Mouse (Mus musculus) liver, embryonic 14.5 days (tissue): ENCODE results near the gene Zfp275. TPM values are rescaled to one million over a fixed set of nuclear protein-coding genes. Genes with fewer than 3 reads are reported as not detected.
A peak's percentile ranks its signal among the peaks of the same experiment; 100 is the strongest.

ENCODE experiments used
- ATAC-seq: fragments of 200-750 bp; cut with Nextera tagmentation; 2 replicates; pipeline ENCODE4 v1.8.0; 2017; ENCODE audit warnings: moderate number of reproducible peaks, mild to moderate bottlenecking, moderate library complexity; ENCODE audit not compliant: insufficient read depth
- DNase-seq, 3 experiments: peaks; one replicate each; pipeline ENCODE4 v3.0.0-alpha.2; 2012 to 2013; ENCODE audit warnings: low read depth in 3 of 3, low spot score in 3 of 3
- H3K27ac ChIP-seq: fragments of 300-500 bp; sonication (generic); 2 replicates; pipeline ENCODE4 v1.5.1; 2014; ENCODE audit warnings: moderate library complexity, mild to moderate bottlenecking, control low read depth, inconsistent platforms
- H3K27me3 ChIP-seq: fragments of 300-500 bp; sonication (generic); 2 replicates; pipeline ENCODE4 v1.6.1; 2014; ENCODE audit warnings: mild to moderate bottlenecking, low read length, moderate library complexity; ENCODE audit not compliant: control insufficient read depth, insufficient read depth
- H3K36me3 ChIP-seq: fragments of 300-500 bp; sonication (generic); replicated peaks from 2 replicates; pipeline ENCODE4 v1.6.1; 2014; ENCODE audit warnings: low read depth; ENCODE audit not compliant: control insufficient read depth, insufficient read depth
- H3K4me1 ChIP-seq, 2 experiments: fragments of 200-500 bp in 1 of 2; fragments of 300-500 bp in 1 of 2; sonication (generic) in 1 of 2; replicated peaks; 2 replicates each; pipeline ENCODE4 v1.6.1; 2012 to 2014; ENCODE audit warnings: antibody characterized with exemption in 1 of 2, inconsistent platforms in 1 of 2, low read length in 1 of 2; ENCODE audit not compliant: control insufficient read depth in 2 of 2, insufficient read depth in 2 of 2
- H3K4me2 ChIP-seq: fragments of 300-500 bp; sonication (generic); 2 replicates; pipeline ENCODE4 v1.6.1; 2014; ENCODE audit warnings: low read depth, mild to moderate bottlenecking, control low read depth, moderate library complexity
- H3K4me3 ChIP-seq, 2 experiments: fragments of 200-500 bp in 1 of 2; fragments of 300-500 bp in 1 of 2; sonication (generic) in 1 of 2; 2 replicates each; pipeline ENCODE4 v1.5.1; 2012 to 2014; ENCODE audit warnings: low read depth in 2 of 2, low read length in 2 of 2, mild to moderate bottlenecking in 2 of 2, control low read depth in 1 of 2, inconsistent platforms in 1 of 2, moderate library complexity in 1 of 2; ENCODE audit not compliant: insufficient read depth in 1 of 2
- H3K9ac ChIP-seq: fragments of 300-500 bp; sonication (generic); replicated peaks from 2 replicates; pipeline ENCODE4 v1.6.1; 2014; ENCODE audit warnings: mild to moderate bottlenecking, control low read depth, moderate library complexity
- H3K9me3 ChIP-seq: fragments of 300-500 bp; sonication (generic); 2 replicates; pipeline ENCODE4 v1.6.1; 2016; ENCODE audit warnings: low read length, mixed read lengths; ENCODE audit not compliant: control insufficient read depth
- CTCF ChIP-seq: IDR thresholded peaks from 2 replicates; pipeline ENCODE4 v1.5.1; 2016; ENCODE audit warnings: antibody characterized with exemption, low read depth, control low read depth
- EP300 ChIP-seq: IDR thresholded peaks from 2 replicates; pipeline ENCODE4 v1.6.1; 2016; ENCODE audit warnings: antibody characterized with exemption, low read depth
- WGBS: fragments of 180-500 bp; shearing (Covaris S2); extraction: QIAGEN DNeasy Blood & Tissue Kit; methylation state at CpG from one replicate; pipeline ENCODE4 v1.1.7; 2014; ENCODE audit not compliant: insufficient replicate concordance; 5-methylcytosine and 5-hydroxymethylcytosine counted together
- polyA plus RNA-seq, 2 experiments: library from polyadenylated mRNA; depleted of rRNA in 1 of 2; stranded (reverse) in 1 of 2; unstranded in 1 of 2; fragments of >200 nt; fragmentation: Nextera tagmentation in 1 of 2; extraction: Ambion mirVana in 1 of 2; gene quantifications; 2 replicates each; pipeline versions ENCODE4 v1.2.1 to v1.2.3; 2012 to 2014

Zfp275 gene
- polyA plus RNA-seq, 2 experiments, result 2.2 to 3.1 TPM

DNA sequence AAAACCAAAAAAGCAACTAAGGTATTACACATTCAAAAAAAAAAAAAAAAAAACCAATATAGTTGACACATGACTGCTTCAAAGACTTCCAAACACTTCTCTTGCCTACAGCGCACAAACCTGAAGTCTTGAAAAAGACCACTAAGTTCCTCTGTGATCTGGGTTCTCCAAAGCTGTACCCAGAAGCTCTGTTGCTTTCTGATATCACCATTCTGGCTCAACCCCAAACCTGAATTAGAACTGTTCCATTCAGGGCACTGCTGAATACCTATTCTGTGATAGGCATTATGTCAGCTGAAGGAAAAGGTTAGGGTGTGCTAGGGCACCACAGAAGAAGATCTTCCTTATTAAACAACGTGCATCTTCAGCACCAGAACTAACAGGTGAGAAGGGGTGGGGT is 15.2 kb upstream of the Zfp275 start:
- ATAC-seq (no peak), DNase-seq (no peak)
- WGBS, result 39% methylated on average over 2 of the region's 2 CpGs
- Histone ChIP-seq H3K36me3 (no peaks in the 10 kb centered on the region), H3K27me3 (no peaks in the 10 kb centered on the region), H3K4me1 (no peaks in the 10 kb centered on the region), H3K9me3 (no peaks in the 10 kb centered on the region), H3K27ac (no peak overlapping the region), H3K4me3 (no peak overlapping the region), H3K9ac (no peak overlapping the region), H3K4me2 (no peak overlapping the region)
- TF ChIP-seq EP300 (no peak), CTCF (no peak)

DNA sequence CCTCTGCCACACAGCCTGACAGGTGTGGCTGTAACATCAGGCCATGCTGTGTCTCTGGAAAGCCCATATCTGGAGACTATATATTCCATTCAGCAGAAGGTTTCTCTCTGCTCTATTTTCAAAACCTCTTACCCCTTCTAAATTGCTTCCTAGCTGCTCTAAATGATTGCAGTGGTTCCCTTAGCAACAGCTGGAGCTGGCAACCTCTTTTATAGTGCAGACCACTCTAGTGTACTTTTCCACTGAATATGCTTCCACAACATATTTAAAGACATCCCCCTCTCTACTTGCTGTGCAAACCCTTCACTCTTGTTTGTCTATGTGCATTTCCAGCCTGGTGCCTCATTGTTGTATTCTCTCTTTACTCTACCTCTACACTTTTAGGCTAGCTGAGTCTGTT is 8.9 kb upstream of the Zfp275 start:
- H3K36me3 ChIP-seq, result no peaks in the 10 kb centered on the region
- ATAC-seq (no peak), DNase-seq (no peak)
- no peaks in the 10 kb centered on the region for H3K9me3 ChIP-seq
- H3K4me3 ChIP-seq, result no peak overlapping the region
- no peak overlapping the region for H3K9ac ChIP-seq
- H3K4me1 ChIP-seq, result no peaks in the 10 kb centered on the region
- H3K4me2 ChIP-seq, result no peak overlapping the region
- TF ChIP-seq CTCF (no peak), EP300 (no peak)
- H3K27me3 ChIP-seq, result no peaks in the 10 kb centered on the region
- H3K27ac ChIP-seq, result no peak overlapping the region

DNA sequence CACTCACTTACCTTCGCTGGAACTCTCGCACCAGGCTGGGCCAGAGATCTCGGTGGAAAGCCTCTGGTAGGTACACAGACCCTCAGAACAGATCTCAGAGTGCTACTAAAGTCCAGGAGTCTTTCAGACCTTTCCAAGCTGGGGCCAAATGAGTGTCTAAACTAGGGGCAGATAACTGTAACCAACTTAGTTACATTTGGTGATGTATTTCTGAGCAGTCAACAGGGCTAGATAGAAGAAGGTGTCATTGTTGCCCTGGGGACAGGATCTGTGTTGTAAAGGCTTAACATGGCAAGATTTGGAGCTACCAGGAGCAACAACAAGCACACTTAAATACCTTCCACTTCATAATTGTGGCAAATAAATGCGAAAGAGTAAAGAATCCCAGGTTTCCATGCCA is 5.7 kb upstream of the Zfp275 start, which contains the start of gene Gm45015:
Gm45015 (minus strand) TSS at position 101 of the 400 bp plus-strand sequence.
- H3K27ac ChIP-seq, result no peak within 1 kb of the TSS
- H3K36me3 ChIP-seq, result no peaks in the 10 kb centered on the region
- 59% methylated on average over 4 of the region's 4 CpGs for WGBS
- DNase-seq (no peak), ATAC-seq (no peak)
- peaks cover 0 to 2% of the 10 kb centered on the region in 2 experiments; a peak in 1 of 4 replicates for H3K4me1 ChIP-seq
- H3K4me2 ChIP-seq, result no peak within 1 kb of the TSS
- H3K4me3 ChIP-seq, result no peak within 1 kb of the TSS
- no peak for TF ChIP-seq CTCF
- TF ChIP-seq EP300, result no peak
- H3K9ac ChIP-seq, result no peak within 1 kb of the TSS
- no peaks in the 10 kb centered on the region for H3K9me3 ChIP-seq
- H3K27me3 ChIP-seq, result no peaks in the 10 kb centered on the region; the same call in 1 of the 2 replicates

DNA sequence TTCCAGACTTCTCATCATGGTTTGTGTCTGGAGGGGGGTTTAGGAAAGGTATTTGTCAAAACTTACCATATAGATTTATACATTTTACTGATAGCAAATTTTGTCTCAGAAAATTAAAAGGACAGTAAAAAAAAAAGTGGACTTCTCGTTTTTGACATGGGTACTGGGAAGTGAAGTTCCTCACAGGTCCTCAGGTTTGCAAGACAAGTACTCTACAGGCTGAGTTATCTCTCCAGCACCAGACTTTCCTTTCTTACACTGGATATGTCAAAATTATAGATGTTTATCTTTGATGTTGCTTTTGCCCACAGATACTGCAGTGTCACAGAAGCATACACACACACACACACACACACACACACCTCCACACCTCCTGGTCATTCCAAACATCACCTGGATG is 948 bp upstream of the Zfp275 start:
- WGBS, result 9% methylated on average over 1 of the region's 1 CpGs
- H3K4me3 ChIP-seq, result no peak overlapping the region
- no peak for ATAC-seq
- H3K4me2 ChIP-seq, result no peak overlapping the region
- no peak overlapping the region for H3K9ac ChIP-seq
- H3K36me3 ChIP-seq, result no peaks in the 10 kb centered on the region
- H3K4me1 ChIP-seq, result peaks cover 0 to 7% of the 10 kb centered on the region in 2 experiments; a peak in 2 of 4 replicates
- no peaks in the 10 kb centered on the region; the same call in 1 of the 2 replicates for H3K27me3 ChIP-seq
- H3K27ac ChIP-seq, result no peak overlapping the region
- no peaks in the 10 kb centered on the region for H3K9me3 ChIP-seq
- DNase-seq, result no peak
- TF ChIP-seq CTCF (no peak), EP300 (no peak)

DNA sequence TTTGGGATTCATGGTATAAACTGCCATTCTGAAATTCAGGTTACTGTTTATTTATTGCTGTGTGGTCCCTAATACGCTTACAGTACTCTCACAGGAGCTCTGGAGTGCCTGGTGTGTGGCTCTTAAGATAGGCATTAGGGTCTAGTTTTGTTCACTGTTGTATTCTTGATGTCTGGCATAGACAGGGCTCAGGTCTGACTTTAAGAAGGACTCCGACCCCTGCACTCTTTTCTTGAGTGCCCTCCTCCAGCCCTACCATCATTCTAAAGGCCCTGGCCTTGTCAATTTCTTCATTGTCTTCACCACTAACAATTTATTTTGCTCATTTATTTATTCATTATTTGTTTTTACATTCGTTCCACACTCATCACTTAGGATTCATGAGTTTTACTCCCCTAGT is 353 bp upstream of the Zfp275 start:
- no peak for DNase-seq
- no peaks in the 10 kb centered on the region for H3K36me3 ChIP-seq
- H3K9ac ChIP-seq, result no peak overlapping the region
- peaks cover 0 to 7% of the 10 kb centered on the region in 2 experiments; a peak in 2 of 4 replicates for H3K4me1 ChIP-seq
- TF ChIP-seq CTCF (no peak), EP300 (no peak)
- H3K9me3 ChIP-seq, result no peaks in the 10 kb centered on the region
- H3K27me3 ChIP-seq, result no peaks in the 10 kb centered on the region; the same call in 1 of the 2 replicates
- 36% methylated on average over 3 of the region's 3 CpGs for WGBS
- peak overlapping the region; percentile 59 for H3K4me2 ChIP-seq
- no peak for ATAC-seq
- no peak overlapping the region for H3K27ac ChIP-seq
- H3K4me3 ChIP-seq, result peak overlapping the region in 1 of 2 experiments; percentile 48; a peak in 1 of 4 replicates
